Mouse (Mus musculus) lung, postnatal 4 days (tissue): Measurements from ENCODE around the gene Rab20.
A peak's percentile ranks its signal among the peaks of the same experiment; 100 is the strongest.
"Not testable (repeated sequence)": the region's sequence is repeated elsewhere in the genome, so short reads cannot be mapped to it uniquely, and the experiment has no call there.

Experiments used
- DNase-seq, 2 experiments: peaks; one replicate each; pipeline ENCODE4 v3.0.0; 2021

The Rab20 gene

DNA sequence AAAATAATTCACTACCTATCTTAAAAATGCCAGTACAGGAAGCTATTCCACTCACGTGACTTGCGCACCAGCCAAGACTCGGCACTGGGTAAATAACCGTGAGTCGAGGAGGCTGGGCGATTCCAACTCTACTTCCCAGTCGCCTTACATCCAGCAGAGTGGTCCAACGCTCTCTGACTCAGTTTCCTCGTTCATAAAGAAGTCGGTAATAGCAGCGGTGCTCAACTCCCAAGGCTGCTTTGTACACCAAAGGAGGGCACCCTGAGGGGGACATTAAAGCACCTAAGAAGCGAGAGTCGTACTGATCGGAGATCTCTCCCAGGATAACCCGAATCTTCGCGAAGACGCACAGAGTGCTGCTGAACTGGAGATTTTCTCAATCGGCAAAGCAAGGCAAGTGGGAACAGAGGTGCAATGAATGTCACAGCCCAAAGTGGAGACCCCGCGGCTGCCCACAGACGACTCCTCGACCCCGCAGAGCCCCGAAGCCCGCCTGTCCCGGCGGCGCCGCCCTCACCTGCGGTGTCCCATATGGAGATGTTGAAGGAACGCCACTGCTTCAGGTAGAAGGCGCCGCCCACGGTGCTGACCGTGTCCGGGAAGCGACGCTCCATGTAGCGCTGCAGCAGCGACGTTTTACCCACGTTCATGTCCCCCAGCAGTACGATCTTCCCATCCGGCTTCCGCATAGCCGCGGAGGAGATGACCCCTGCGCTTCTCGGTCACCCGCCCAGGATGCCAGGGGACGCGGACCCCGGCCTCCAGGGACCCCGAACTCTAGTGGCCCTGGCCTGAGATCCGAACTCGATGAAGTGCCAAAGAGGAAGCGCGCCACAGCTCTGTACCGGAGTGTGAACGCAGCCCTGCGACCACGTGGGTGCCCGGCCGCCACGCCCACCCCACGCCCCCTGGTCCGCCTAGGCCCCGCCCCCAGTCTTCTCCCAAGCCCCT, at the start of gene Rab20:
Gene Rab20, minus strand, starts transcription at position 900 of the 951 bp plus-strand sequence.
- DNase-seq, result peak; percentile 77 to 80

DNA sequence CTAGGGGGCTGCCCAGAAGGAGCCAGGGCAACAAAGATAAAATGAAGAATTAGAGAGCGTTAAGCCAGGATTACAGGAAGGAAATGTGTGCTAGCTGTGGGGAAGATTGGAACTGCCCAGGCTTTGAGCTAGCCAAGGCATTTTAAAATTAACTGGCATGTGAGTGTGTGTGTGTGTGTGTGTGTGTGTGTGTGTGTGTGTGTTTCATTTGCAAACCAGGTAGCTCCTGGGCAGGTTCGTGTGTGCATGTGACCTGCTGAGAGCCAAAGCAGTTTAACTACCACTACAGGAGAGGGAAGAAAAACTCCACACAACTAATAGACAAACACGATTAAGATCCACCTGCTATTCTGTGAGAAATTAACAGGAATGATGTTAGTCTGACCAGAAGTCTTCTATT, 44.8 kb upstream of the Rab20 start:
- peak in 1 of 2 experiments; percentile 18 for DNase-seq

DNA sequence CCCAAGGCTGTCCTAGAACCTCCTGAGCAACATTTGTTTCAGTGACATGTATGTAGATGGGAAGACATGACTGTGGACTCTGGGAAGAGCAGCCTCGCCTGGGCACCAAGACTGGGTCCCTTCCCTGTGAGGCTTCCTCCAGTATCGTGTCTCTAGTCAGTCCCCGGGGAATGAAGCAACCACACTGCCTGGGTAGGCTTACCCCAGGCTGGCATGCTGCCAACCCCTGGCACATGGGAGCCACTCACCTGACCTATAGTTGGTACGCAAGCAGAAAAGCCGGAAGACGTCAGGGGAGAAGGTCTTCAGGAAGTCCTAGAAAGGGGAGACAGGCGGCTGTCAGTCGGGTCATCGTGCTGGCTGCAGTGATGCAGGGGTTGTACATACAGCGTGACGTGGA, 40.2 kb upstream of the Rab20 start:
- DNase-seq, result peak; percentile 55 to 71

DNA sequence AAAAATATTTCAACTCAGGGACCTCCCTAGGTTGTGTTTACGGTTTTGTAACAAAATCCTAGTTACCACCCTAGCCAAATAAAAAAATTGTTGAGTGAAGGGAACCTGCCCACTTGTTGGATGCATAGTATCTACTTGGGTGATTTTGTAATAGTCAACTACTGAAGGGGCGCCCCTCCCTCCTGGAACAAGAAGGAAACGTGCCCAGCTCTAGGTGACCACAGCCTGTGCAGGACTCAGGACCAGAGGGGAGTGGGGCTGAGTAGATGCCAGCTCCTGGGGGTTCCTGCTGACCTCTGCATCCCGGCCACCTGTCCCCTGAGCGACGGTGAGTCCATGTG, 39.5 kb upstream of the Rab20 start:
- DNase-seq, result peak in 1 of 2 experiments; percentile 47

DNA sequence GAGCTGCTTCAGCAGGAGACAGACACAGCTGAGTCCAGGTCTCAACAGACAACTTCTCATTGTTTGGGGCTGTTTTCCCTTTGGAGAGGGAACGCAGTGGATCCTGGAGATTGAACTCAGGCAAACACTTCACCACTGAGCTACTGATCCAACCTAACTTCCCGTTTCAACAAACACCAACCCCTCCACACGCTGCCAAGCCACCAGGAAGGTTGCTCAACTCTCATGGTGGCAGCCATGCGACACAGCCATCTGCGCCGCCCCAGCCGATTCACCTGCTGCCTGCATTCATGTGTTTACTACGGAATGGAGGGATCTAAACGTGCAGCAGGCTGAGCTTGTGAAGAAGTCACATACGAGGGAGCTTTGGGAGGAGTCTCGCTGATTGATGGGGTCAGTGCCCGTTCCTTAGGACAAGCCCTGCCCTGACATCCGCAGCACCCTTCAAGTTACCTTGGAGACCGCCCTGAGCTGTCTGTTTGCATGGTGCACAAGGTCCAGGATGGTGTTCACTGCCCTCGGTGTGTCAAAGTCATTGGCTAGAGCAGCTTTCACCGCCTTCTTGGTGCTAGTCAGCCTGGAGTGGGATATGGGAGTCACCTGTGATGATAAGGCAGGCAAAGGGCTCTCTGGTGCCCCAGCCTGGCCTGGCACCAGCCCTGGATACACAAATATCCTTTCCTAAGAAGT, 39.0 kb upstream of the Rab20 start:
- DNase-seq, result peak; percentile 26 to 86

DNA sequence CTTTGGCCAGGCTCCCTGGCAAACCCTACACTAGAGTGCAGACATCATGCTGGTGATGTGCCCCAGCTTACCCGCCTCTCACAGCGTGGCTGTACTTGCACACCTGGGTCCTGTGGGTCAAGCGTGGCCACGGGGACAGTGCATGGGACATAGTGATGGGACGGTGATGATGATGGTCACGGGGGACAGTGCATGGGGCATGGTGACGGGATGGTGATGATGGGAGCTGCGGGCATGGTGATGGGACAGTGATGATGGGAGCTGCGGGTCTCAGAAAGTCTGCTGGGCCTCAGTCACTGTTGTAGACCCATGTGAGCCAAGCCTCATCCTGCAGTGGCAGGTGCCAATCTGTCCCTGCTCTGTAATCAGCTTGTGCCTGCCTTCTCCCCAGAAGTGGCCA, 37.8 kb upstream of the Rab20 start:
- DNase-seq, result peak in 1 of 2 experiments; percentile 21

DNA sequence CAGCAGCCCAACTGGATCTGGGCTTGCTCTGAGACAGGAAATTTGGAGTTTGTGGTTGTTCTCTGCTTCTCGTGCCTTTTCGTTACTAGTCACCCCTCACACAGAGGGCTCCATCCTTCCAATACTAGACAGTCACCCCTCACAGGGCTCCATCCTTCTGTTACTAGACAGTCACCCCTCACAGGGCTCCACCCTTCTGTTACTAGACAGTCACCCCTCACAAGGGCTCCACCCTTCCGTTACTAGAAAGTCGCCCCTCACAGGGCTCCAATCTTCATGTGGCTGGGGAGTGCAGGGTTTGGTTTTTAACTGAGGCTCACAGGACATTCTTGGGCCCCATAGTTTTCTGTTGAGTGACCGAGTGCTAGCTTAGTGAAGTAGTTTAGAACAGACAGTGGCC, 34.7 kb upstream of the Rab20 start:
- no peak for DNase-seq

DNA sequence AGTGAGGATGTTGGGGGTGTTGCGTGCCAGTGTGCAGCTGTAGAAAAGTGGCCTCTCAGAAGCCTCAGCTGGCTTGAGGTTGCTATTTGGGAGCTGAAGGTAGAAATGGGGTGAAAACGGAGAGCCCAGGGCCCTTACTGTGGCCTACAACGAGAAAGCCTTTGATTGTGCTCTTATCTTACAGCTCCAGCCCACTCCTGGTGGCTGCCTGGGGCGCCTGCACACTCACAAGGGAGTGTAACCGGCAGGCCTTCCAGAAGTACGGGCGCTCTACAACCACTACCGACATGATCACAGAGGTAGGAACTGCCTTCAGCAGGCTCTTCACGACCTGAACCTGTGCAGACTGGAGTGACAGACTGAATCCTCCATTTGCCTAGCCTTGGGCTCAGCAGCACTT, 34.2 kb upstream of the Rab20 start:
- peak in 1 of 2 experiments; percentile 17 for DNase-seq

DNA sequence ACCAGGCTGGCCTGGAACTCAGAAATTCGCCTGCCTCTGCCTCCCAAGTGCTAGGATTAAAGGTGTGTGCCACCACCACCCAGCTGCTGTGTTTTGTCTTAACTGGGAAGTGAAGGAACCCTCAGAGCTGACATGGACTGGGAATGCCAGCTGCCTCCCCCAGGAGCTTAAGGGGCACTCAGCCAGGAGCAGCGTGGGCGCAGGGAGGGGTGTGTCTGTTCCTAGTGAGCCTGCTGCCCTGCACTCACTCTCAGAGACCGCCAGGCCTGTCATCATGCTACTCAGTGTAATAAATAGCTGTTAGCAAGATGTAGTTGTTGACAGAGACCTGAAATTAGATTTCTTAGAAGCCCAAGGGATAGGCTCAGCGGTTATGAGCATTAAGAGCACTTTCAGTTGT, 32.5 kb upstream of the Rab20 start:
- DNase-seq, result peak in 1 of 2 experiments; percentile 17

DNA sequence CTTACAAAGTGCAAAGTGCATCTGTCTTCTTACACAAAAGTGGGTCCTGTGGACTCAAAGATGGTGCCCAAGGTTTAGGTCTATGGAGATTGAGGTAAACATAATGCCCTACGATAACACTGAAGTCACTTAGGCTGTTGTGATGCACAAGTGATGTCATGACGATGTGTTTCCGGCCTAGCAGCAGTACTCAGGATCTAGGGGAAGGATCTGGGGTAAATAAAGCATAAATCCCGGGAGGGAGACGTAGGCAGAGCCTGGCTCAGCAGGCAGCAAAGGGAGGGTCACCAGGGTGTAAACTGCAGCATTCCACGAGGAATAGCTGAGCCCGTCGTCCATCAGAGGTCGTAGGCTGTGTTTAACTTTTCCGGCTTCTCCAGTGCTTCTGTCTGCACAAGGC, 30.4 kb upstream of the Rab20 start:
- no peak for DNase-seq

DNA sequence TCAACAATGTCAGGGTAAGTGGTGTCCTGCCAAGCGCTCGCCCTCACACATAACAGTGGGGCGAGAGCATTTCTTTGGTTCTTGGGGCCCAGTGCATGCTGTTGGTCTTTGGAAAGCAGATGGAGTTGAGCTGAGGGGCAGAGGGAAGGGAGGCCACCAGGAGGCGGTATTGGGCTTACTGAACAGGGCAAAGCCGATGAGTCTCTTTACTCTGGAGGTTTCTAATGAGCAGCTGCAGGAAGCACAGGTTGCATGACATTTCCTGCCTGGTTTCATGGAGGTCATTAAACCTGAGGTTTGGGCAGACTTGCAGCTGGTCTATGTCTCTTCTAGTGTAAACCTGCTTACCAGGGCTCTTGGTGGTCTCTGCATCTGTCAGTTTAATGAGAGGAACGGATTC, 28.3 kb upstream of the Rab20 start:
- DNase-seq, result peak; percentile 63 to 72

DNA sequence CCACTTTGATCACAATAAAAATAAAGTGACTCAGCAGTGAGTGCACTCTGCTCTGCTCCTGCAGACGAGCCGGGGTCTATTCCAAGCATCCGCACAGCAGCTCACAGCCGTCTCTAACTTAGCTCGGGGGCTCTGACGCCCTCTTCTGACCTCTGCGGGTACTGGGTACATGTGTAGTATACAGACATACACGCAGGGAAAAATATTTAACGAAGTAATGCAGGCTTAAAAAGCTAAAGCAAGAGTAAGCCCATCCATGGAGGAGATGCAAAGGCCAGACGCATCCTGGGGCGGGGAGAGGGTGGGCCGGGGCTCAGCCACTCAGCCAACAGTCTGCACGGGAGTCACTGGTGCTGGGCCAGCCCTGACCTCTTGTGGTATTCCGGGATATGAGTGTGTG, 27.6 kb upstream of the Rab20 start:
- peak in 1 of 2 experiments; percentile 18 for DNase-seq

DNA sequence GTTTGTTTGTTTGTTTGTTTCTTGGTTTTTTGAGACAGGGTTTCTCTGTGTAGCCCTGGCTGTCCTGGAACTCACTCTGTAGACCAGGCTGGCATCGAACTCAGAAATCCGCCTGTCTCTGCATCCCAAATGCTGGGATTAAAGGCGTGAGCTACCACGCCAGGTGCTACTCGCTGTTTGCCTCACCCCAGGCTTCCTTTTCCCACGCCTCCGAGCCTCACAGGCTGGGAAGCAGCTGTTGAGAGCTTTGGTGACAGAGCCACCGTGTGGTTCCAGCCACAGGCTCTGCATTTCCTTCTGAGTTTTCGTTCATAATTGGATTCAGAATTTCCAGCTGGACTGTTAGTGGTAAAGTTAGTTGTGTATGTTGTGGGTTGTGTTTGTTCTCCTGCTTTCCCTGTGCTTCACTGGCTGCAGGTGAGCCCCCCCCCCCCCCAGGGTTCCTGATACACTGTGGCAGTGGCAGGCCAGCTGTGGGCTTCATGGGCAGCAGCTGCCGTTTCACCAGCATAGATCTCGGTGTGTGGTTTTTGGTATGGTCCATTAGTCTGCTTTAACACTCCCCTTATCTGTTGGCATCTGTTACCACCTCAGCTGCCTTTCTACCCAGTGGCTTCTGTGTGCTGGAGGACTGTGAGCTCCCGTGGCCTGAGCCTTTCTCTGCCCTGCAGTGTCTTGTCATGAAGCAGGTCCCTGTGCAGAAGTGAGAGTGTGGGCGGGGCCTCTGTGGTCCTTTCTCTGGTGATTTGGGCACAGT, 25.1 kb upstream of the Rab20 start:
- no peak for DNase-seq

DNA sequence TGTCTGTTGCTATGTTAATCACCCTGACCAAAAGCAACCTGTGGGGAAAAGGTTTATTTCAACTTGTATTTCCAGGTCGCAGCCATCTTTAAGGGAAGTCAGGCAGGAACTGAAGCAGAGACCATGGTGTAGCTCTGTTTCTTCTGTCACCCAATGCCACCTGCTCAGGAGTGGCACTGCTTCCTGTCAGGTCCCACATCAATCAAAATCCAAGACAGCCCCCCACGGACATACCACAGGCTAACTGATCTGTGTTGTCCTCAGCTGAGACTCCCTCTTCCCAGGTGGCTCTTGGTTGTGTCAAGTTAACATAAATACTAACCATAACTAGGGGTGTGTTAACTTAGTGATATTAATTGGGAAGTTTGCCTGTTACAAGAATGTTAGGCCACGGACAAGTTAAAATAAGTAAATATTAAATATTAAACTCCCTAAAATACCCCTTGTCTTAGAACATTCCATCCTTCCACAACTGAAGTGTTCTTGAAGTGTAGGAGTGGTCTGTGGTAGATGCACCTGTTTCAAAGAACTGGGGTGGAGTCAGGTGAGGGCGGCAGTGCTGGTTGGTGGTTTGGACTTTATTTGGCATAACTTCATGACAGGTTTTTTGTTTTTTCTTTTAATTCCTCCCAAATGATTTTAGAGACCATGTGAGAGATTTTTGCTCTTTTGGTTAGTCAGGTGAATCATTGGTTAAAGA, 20.4 kb upstream of the Rab20 start:
- no peak for DNase-seq

DNA sequence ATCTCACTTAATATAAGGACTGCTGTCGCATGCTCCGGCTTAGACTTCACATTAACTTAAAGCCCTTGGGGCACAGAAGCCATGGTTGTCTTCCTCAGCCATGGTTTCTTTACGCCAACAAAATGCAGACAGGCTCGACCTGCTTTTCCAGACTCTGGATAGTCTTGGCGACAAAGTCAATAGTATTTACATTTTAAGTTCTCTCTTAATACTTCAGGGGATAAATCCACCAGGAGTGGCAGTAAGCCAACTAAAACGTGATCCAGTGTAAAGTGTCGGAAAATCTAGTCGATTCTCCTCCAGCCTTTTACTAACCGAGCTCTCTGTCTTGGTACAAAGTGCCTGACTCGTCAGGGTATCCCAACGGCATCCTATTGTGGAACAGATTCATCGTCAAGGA, 19.8 kb upstream of the Rab20 start:
- DNase-seq, result no peak

DNA sequence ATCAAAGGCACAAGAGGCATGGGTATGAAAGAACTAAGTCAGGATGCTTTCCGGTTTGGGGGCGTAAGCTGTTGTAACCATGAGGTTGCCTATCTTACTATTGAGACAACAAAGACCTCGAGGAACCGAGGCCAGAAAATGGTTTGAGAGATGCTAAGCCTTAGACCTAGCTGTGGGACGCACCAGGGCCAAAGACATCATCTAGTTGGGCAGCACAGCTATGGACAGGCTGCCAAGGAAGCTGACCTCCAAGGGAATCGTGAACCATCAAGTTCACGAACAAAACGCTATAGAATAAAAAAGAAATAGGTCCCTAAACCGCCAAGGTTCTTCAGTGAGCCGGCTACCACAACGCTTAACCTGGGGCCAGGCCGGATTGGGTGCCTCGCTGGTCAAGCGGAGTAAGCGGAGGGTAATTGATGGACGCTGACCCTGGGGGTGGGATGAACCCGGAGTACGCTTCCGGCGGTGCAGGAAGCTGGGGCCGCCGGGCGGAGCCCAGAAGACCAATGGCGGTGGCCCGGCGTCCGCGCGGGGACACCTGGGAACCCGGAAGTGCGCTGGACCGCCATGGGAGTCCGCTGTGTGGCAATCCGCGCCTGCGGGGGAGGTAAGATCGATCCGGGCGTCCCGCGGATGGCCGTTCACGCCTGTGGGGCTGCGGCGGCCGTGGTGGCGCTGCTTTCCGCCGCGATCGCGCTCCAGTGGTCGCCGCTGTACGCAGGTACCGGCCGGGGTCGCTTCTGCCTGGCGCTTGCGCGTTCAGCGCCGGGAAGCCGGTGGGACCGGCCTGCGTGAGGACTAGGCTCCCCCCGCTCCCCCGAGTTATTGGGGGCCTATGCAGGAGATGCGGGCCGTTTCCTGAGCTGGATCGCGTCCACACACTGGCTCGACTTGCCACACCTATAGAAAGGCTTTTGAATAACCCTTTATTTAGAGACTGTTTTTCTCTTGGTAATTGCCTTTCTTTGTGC, 18.8 kb upstream of the Rab20 start, which contains the start of gene Naxd:
Gene Naxd, plus strand, starts transcription at position 490 of the 974 bp plus-strand sequence.
- peak; percentile 92 to 96 for DNase-seq

DNA sequence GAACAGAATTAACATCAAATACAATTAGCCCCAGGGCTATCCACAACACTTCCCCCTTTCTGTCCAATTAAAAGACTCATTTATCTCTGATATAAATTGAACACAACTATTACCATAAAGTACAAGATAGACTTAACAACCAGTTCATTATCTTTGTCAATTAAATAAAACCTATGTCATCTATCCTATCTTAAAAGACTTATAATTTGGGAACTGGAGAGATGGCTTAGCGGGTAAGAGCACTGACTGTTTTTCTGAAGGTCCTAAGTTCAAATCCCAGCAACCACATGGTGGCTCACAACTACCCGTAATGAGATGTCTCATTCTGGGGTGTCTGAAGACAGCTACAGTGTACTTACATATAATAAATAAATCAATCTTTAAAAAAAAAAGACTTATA, 13.8 kb upstream of the Rab20 start:
- DNase-seq, result not testable (repeated sequence)

DNA sequence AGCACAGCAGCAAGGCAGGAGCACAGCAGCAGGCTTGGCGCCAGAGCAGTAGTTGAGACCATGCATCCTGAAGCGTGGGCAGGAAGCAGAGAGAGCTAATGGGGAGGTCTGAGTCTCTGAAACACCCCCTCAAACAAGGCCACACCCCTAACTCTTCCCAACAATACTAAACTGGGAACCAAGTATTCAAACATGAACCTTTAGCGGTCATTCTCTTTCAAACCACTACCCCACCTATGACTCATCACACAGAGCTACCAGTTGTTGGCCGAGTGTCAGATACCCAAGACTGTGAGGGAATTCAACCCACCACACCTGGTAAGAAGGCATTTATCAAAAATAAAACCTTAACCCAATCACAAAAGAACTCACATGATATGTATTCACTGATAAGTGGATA, 8.7 kb upstream of the Rab20 start:
- no peak for DNase-seq

DNA sequence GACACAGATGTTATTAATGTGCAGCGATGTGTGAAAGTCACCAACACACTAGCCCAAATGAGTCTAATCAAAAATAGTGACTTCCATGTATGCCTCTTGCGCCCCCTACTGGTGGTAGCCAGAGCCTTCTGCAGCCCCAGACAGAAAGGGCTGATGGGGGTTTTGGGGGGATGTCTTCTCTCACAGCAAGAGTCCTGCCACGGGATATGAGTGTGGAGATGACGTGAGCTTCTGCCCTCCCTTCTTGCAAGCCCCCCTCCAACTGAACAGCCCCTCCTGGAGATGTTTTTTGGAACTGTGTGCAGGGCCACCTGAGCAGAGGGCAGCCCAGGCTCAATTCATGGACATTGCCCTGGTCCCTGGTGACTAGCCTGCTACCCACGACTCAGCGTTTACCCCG, 7.6 kb upstream of the Rab20 start:
- peak; percentile 52 to 79 for DNase-seq

DNA sequence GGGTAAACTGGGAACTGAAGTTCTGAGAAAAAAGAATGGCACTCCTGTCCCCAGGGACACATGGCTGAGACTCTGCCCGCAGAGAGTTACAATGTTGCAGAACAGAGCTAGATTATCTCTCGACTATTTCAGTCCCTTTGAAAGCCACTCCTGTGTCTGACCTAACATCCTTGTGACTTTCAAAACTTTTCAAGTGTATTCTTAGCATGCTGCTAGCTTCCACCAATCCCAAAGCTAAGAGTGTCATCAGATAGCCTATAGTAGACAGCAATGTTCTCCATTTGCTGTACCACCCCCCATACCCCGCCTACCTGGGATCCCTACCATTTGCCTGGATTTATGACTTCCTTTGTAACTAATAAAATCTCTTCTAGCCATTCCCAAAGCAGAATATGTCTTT, 4.0 kb upstream of the Rab20 start:
- DNase-seq, result no peak

DNA sequence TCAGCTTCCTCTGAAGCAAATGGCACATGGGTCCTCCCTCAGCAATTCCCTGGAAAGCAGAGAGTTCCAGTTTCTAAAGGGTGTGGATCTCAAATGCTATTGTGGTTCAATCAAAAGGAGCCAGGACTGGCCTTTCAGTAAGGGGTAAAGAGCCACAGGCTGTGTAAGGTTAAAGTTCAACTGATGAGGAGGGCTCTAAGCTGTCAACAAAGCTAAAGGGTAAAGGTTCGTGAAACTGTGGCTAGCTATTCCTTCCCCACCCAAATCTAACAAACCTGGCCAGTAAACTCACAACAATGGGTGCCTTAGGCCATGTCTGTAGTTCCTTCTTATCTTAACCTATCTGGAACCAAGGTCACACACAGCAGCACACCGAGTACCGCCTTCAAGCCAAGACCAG, 3.4 kb upstream of the Rab20 start:
- no peak for DNase-seq
